Mouse (Mus musculus): Measurements from ENCODE around the gene 4930503B20Rik.

- TF ChIP-seq POLR2A (IDR thresholded peaks at IDR 0.05; ENCODE audit: low read depth, low read length) (no peak), CTCF (conservative IDR thresholded peaks at IDR 0.05; ENCODE audit: insufficient read depth, insufficient read length, low read depth, low read length) (no peak)
These were observed 48.9 kb upstream of the 4930503B20Rik start for GRCm38 (mm10) chr3:146700051-146700450.
